Mouse (Mus musculus) ovary, adult 18-20 months (tissue): ENCODE measurements around the gene Irf8.
"Not testable (repeated sequence)": the region's sequence is repeated elsewhere in the genome, so short reads cannot be mapped to it uniquely, and the experiment has no call there.

Experiments
- DNase-seq: peaks from one replicate; pipeline ENCODE4 v3.0.0; 2022; ENCODE audit warnings: low spot score, mixed read lengths

Irf8 gene

GRCm38 (mm10) chr8:120723025-120723424 lies 13.1 kb upstream of the Irf8 start:
- DNase-seq = no peak

GRCm38 (mm10) chr8:120724096-120724495 lies 12.1 kb upstream of the Irf8 start:
- not testable (repeated sequence) for DNase-seq

GRCm38 (mm10) chr8:120724816-120725575 lies 11.2 kb upstream of the Irf8 start:
- DNase-seq = no peak

DNA sequence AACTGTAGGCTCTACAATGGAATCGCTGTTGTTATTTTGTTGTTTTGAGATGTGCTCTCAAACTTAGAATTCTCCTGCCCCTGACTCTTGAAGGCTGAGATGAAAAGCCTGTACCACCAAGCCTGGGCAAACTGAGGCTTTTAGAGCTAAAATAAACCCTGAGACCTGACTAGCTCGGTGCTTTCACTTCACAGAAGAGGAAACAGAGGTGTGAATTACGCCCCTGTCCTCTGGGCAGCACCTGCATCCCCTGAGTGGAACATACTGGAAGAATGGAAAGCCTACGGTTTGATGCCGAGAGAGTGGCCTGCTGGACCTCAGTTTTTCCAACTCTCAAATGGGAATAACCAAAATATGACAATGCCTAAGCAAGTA lies 10.6 kb upstream of the Irf8 start:
- DNase-seq = no peak

DNA sequence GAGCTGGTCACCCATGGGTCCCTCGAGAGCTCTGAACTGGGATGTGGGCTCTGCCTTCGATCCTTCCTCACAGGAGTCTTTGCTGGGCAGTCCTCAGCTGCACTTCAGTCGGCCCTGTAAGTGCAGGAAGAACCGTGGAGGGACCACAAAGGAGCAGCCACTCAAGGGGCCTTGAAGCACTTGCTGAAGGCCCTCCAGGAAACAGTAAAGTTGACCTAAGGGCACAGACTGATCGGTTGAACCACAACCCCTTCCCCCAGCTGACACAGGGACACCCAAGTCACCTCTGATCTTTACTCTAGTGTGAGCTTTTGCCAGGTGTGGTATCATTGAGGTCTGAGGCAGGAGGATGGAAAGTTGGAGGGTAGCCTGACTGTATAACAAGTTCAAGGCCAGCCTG lies 10.1 kb upstream of the Irf8 start:
- DNase-seq = no peak

DNA sequence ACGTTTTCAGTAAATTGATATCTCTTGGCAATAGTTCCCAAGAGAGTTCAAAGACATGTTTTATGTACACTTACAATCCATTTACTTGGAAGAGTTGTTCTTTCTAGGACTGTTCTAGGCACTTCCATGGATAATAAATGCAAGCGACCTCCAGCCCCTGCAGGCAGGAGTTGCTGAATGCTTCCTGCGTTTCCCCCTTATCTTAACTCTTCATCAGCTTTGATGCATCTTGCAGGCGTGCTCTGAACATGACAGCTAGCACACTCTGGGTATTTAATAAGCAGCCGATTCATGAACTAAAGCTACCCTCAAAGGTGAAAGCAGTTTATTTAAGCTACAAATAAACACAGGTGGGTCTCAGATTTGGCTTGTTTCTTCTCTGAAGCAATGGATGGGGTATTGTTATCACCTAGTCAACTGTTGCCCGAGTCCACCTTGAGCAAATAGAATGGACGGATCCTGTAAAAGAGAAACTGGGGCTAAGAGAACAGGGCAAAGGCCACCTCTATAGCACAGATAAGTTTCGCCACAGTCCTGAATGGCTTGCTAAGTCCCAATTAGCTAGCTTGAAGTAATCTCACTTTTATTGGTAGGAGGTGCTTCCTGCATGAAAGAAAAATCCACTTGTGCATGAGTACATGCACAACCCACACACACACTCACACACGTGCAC lies 7.5 kb upstream of the Irf8 start:
- no peak for DNase-seq

GRCm38 (mm10) chr8:120731582-120731981 lies 4.6 kb upstream of the Irf8 start:
- DNase-seq = no peak

DNA sequence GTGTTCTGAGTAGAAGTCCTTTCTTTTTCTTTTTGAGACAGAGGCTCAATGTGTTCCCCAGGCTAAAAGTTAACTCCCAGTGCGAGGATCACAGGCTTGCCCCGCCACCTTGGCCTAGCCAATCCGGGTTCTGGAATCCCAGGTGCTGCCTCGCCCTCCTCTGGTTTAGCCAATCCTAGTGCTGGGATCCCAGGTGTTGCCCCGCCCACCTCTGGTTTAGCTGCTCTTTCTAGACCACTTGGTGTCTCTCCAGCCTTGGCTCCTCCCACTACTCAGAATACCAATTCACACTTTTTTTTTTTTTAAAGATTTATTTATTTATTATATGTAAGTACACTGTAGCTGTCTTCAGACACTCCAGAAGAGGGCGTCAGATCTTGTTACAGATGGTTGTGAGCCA lies 4.1 kb upstream of the Irf8 start:
- DNase-seq = no peak

DNA sequence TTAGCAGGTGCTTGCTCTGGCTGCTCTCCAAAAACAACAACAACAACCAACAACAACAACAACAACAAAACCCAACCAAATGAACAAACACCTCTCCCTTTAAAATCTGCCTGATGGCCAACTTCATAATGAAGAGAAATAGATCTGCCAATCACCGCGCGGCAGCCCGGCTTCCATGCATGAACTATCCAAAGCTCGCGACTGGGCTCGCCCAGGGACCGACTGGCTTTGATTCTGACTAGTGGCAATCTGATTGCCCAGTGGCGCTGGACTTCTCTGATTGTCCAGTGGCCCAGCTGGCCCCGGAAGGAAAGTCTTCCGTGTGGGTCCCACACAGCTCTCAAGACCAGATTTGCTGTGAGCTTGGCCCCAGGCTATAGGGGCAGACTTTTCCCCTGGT lies 328 bp downstream of the Irf8 start:
- no peak for DNase-seq

GRCm38 (mm10) chr8:120737166-120737565 lies 1.0 kb downstream of the Irf8 start:
- DNase-seq = no peak

- DNase-seq = no peak
Observed at GRCm38 (mm10) chr8:120738771-120739170, 2.6 kb downstream of the Irf8 start.

DNA sequence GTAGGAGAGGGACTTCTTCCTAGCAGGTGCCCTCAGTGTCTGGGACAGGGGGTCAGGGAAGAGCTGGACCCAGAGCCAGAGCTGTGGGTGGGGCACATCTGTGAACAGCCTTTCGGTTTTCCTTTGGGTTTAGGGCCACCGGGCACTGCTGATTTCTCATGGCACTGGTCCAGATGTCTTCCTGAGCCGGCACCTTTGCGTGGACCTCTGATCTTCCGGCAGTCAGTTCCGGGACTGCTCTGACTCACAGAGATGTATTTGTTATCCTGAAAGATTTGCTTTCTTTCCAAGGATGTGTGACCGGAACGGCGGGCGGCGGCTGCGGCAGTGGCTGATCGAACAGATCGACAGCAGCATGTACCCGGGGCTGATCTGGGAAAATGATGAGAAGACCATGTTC lies 3.4 kb downstream of the Irf8 start:
- DNase-seq = no peak

- no peak for DNase-seq
Observed at GRCm38 (mm10) chr8:120740579-120740978, 4.4 kb downstream of the Irf8 start.

GRCm38 (mm10) chr8:120741001-120741400 lies 4.8 kb downstream of the Irf8 start:
- DNase-seq = no peak

- no peak for DNase-seq
Observed at GRCm38 (mm10) chr8:120741815-120742530, 5.8 kb downstream of the Irf8 start.

DNA sequence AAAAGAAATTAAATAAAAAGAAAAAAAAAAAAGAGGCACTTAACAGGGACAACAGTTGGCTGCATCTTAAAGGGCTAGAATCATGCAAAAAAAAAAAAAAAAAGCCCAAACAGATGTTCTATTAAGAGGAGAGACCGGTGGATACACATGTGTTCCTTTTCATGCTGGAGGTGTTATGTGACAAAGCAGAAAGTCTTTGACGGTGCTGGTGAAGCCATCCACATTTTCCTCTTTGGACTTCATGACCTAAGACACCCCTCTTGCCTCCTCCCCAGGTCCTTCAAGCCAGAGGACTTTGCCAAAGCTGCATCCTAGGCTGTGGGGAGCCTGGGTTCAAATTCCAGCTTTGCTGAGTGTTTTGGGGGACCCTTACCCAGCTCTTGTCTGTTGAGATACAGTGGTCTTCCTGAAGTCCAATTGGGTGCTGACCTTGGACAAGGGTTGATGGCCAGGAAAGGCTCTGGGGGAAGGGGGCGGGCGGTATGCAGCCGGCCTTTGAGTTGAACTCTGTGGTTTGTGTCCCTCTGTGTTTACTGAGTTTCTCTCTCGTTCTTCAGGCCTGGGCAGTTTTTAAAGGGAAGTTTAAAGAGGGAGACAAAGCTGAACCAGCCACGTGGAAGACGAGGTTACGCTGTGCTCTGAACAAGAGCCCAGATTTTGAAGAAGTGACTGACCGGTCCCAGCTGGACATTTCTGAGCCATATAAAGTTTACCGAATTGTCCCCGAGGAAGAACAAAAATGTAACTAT lies 7.2 kb downstream of the Irf8 start:
- no peak for DNase-seq

DNA sequence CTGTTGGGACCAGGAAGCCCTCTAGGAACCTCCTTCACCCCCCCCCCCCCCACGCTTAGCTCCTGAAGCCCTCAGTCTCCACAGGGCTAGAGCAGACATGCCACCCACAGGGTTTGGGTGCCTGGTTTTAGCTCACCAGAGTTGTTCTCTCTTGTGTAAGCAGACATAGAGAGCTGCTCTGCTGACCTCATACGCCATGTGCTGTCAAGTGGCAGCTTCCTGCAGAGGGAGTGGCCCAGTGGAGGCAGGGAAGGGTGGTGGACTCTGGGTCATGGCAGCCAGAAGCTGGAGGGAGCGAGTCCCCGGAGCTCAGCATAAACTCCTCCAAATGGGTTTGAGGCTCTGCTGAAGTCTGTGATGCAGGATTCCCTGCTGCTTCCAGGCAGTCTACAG lies 7.7 kb downstream of the Irf8 start:
- DNase-seq = no peak

DNA sequence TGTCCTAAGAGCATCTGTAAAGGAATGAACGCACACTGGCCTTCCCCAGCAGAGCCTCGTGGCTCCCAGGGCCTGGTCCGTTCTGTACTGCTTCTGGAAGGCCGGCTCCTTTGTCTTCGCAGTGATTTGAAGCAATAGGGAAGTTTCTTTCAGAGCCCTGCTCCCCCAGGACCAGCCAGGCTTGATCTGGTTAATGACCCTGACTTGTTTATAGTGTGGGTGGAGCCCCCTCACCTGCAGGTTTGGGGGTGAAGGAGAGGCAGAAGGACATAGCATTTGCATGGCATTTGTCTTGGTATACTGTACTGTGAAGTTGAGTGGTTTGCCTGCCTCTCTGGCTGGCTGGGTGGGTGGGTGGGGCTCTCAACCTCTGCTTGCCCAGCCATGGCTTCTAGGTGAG lies 8.3 kb downstream of the Irf8 start:
- no peak for DNase-seq

DNA sequence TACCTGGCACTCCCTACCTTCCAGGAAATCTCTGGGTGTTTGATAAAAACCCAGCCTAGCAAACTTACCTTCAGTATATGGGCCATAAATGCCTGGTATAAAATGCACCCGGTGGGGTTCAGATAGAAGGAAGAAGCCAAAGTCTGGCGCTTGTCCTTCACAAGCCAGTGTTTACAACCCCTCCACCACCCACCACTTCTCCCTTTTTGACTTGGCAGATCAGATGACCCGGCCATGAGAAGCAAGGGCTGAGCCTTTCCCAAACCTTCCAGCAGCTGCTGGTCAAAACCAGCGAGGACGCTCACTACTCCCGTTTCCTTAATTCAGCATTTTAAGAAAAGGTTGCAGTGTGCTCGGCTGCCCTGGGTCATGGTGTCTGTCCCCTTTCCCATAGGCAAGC lies 9.1 kb downstream of the Irf8 start:
- DNase-seq = no peak

GRCm38 (mm10) chr8:120746007-120746701 lies 10.0 kb downstream of the Irf8 start:
- no peak for DNase-seq

DNA sequence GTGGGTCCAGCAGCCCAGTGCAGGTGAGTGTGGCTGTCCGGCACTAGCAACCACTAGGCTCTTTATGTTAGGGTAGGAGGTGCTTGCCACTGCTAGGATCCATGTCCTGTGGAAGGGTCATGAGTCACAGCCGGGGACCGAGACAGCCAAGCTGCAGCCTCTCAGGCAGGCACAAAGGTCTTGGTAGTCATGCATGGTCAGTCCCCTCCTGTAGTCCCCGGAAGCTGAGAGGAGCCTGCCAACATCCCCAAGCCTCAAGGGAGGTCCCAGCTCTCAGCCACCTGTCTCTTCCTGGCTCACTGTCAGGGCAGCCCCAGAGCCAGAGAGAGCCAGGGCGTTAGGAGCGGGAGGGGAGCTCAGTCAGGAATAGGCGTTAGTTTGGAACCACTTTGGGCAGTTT lies 11.1 kb downstream of the Irf8 start:
- DNase-seq = no peak

GRCm38 (mm10) chr8:120750616-120751015 lies 14.5 kb downstream of the Irf8 start:
- peak; percentile 75 for DNase-seq
